Mouse (Mus musculus): ENCODE measurements around the gene Gm5862.
"Not testable (repeated sequence)": the region's sequence is repeated elsewhere in the genome, so short reads cannot be mapped to it uniquely, and the experiment has no call there.

Gm5862 gene

GRCm38 (mm10) chr5:26022816-26023215 is at the start of gene Gm5862:
Gm5862 (minus strand) TSS chr5:26022916.
- in situ Hi-C loops (cut with MboI; ENCODE audit: low sequenced_read_pairs) = not testable (repeated sequence)

GRCm38 (mm10) chr5:26070716-26071115 is 48.0 kb upstream of the Gm5862 start:
- in situ Hi-C loops (cut with MboI; ENCODE audit: low sequenced_read_pairs) = no loop called here

GRCm38 (mm10) chr5:26058481-26058880 is 35.8 kb upstream of the Gm5862 start, which contains the start of gene Gm7347:
Gm7347 (minus strand) TSS chr5:26058581.
- in situ Hi-C loops (cut with MboI; ENCODE audit: low sequenced_read_pairs) = not testable (repeated sequence)

DNA sequence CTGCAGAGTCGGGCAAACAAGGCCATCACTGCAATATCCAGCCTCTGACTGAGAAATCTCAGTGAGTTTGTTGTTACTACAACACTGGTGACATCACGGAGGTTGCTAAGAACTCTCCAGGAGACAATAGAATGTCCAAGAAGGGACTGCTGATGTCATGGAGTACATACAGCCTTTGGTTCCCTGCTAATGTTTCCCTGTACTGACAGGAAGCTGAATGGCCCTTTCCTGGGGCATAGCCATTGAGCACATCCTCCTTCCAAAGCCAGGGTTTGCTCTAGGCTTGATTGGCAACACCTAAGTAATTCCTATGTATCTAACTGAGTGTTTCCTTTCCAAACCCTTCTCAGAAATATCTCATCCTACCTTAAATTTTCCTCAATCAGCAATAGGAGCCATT is 16.7 kb upstream of the Gm5862 start, which contains the start of gene Speer4a:
Speer4a (minus strand) TSS at position 101 of the 400 bp plus-strand sequence.
- in situ Hi-C loops (cut with MboI; ENCODE audit: low sequenced_read_pairs) = not testable (repeated sequence)

DNA sequence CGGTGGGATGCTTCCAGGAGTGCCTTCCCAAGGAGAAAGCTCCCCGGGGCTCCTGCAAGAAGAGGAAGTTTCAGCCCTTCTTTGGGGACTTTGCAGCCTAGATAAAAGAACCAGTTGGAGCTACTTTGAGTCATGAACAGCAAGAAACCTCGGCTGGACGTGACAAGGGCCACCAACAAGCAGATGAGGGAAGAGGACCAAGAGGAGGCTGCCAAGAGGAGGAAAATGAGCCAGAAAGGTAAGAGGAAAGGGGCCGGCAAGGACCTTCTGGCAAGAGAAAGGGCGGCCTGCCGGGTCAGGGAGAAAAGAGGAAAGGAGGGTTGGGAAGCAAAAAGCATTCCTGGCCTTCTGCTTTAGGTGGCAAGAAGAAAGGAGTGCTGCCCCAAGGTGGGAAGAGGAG is 15.0 kb downstream of the Gm5862 start:
- in situ Hi-C loops (cut with MboI; ENCODE audit: low sequenced_read_pairs) = not testable (repeated sequence)

DNA sequence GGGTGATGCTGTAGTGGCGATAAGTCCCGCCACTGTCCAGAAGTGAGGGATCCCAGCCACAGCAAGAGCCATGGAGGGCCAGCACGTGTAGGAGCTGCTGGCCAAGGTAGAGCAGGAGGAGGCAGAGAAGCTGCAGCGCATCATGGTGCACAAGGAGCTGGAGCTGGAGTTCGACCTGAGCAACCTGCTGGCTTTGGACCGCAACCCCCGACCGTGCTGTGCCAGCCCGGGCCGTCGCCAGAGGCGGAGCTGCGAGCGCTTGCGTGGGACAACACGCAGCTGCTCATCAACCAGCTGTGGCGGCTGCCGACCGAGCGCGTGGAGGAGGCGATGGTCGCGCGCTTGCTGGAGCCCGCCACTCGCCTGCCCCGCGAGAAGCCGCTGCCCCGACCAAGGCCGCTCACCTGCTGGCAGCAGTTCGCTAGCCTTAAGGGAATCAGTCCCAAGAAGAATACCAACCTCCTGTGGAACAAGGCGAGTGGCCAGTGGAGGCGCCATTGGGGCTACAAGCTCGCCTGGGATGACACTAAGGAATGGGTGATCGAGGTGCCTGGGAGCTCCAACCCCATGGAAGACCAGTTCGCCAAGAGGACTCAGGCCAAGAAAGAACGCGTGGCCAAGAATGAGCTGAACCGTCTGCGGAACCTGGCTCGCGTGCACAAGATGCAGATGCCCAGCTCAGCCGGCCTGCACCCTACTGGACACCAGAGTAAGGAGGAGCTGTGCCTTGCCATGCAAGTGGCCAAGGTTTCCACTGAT is 15.6 kb downstream of the Gm5862 start:
- in situ Hi-C loops (cut with MboI; ENCODE audit: low sequenced_read_pairs) = not testable (repeated sequence)

GRCm38 (mm10) chr5:26004698-26005097 is 18.0 kb downstream of the Gm5862 start, which contains the start of gene Gm1979:
Gm1979 (minus strand) TSS chr5:26004798.
- in situ Hi-C loops (cut with MboI; ENCODE audit: low sequenced_read_pairs) = not testable (repeated sequence)

GRCm38 (mm10) chr5:25988550-25988949 is 34.2 kb downstream of the Gm5862 start, which contains the start of gene Gm21698:
Gm21698 (minus strand) TSS chr5:25988650.
- in situ Hi-C loops (cut with MboI; ENCODE audit: low sequenced_read_pairs) = not testable (repeated sequence)

GRCm38 (mm10) chr5:25972563-25972962 is 50.2 kb downstream of the Gm5862 start, which contains the start of gene Gm21680:
Gm21680 (minus strand) TSS chr5:25972663.
- in situ Hi-C loops (cut with MboI; ENCODE audit: low sequenced_read_pairs) = not testable (repeated sequence)
